Comparison of ENCODE assay signal across 26 mouse cellular contexts in genomic region chr9:95490003-95490402, GRCm38 (mm10).
"Had no signal": no experiment of that assay in that cellular context is flagged by ENCODE, and none has a peak within 500 bp of the region (broad histone marks: within the 10 kb centered on the region; RNA-seq: fewer than 3 reads in every experiment).

No protein-coding gene starts in this region.

- H3K9ac ChIP-seq: heart, embryonic 13.5 days; heart, embryonic 15.5 days; hindbrain, embryonic 13.5 days; hindbrain, embryonic 15.5 days; kidney, embryonic 15.5 days; limb, embryonic 12.5 days; liver, embryonic 13.5 days; liver, embryonic 15.5 days had no signal

- ATAC-seq: hindbrain, postnatal 0 days; intestine, embryonic 16.5 days had no signal

- H3K27ac ChIP-seq: heart, embryonic 10.5 days; heart, embryonic 13.5 days; heart, embryonic 15.5 days; hindbrain, embryonic 13.5 days; hindbrain, embryonic 15.5 days; hindbrain, postnatal 0 days; kidney, embryonic 15.5 days; kidney, postnatal 0 days; layer of hippocampus, adult 2 months; left cerebral cortex, adult 2 months; limb, embryonic 10.5 days; limb, embryonic 12.5 days; liver, embryonic 13.5 days; liver, embryonic 15.5 days had no signal

- H3K4me2 ChIP-seq: heart, embryonic 13.5 days; heart, embryonic 15.5 days; hindbrain, embryonic 13.5 days; hindbrain, embryonic 15.5 days; kidney, embryonic 15.5 days; limb, embryonic 12.5 days; liver, embryonic 11.5 days; liver, embryonic 13.5 days; liver, embryonic 15.5 days had no signal

- H3K9me3 ChIP-seq: heart, embryonic 10.5 days; heart, embryonic 13.5 days; heart, embryonic 15.5 days; hindbrain, embryonic 13.5 days; hindbrain, embryonic 15.5 days; kidney, embryonic 15.5 days; limb, embryonic 10.5 days; limb, embryonic 12.5 days; liver, embryonic 13.5 days; liver, embryonic 15.5 days had no signal

- H3K27me3 ChIP-seq: heart, embryonic 13.5 days; heart, embryonic 15.5 days; hindbrain, embryonic 13.5 days; hindbrain, embryonic 15.5 days; kidney, embryonic 15.5 days; limb, embryonic 12.5 days; liver, embryonic 13.5 days; liver, embryonic 15.5 days had no signal

- H3K4me1 ChIP-seq: heart, embryonic 10.5 days; heart, embryonic 13.5 days; heart, embryonic 15.5 days; hindbrain, embryonic 13.5 days; hindbrain, embryonic 15.5 days; kidney, embryonic 15.5 days; limb, embryonic 10.5 days; limb, embryonic 12.5 days; liver, embryonic 13.5 days; liver, embryonic 15.5 days had no signal

- DNase-seq: gastrocnemius, postnatal 14 days; gastrocnemius, postnatal 36 days; heart, adult 18-20 months; heart, postnatal 14 days; heart, postnatal 36 days; kidney, adult 11 months; kidney, adult 2 months; kidney, adult 9 months; kidney, postnatal 25 days; kidney, postnatal 4 days; liver, embryonic 13.5 days had no signal

- H3K4me3 ChIP-seq: heart, embryonic 10.5 days; heart, embryonic 13.5 days; heart, embryonic 15.5 days; hindbrain, embryonic 13.5 days; hindbrain, embryonic 15.5 days; kidney, embryonic 15.5 days; layer of hippocampus, adult 2 months; left cerebral cortex, adult 2 months; limb, embryonic 10.5 days; limb, embryonic 12.5 days; liver, embryonic 13.5 days; liver, embryonic 15.5 days had no signal
